Mouse (Mus musculus) left cerebral cortex, adult 9 months (tissue): ENCODE data around the gene Etl4.

ENCODE experiments used
- DNase-seq, 2 experiments: peaks; one replicate each; pipeline ENCODE4 v3.0.0; 2022; ENCODE audit warnings: low spot score in 2 of 2

Etl4 gene

DNA sequence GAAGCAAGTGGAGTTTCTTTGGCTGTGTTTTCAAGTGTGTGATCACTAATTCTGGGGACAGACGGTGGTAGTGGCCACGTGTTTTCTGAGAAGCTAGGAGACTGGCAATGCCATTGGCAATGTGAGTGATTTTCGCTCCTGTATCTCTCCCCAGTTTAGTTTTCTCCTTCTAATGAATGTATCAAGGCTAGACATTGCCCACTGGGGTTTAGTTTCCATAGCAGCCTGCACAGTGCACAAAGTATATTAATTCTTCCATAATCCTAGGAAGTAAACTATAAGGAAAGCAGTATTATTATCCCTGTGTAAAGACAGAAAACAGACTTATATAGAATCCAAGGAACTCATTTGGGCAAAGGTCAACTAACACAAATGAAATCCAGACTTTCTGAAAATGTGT lies 852.2 kb downstream of the Etl4 start:
- DNase-seq: no peak

DNA sequence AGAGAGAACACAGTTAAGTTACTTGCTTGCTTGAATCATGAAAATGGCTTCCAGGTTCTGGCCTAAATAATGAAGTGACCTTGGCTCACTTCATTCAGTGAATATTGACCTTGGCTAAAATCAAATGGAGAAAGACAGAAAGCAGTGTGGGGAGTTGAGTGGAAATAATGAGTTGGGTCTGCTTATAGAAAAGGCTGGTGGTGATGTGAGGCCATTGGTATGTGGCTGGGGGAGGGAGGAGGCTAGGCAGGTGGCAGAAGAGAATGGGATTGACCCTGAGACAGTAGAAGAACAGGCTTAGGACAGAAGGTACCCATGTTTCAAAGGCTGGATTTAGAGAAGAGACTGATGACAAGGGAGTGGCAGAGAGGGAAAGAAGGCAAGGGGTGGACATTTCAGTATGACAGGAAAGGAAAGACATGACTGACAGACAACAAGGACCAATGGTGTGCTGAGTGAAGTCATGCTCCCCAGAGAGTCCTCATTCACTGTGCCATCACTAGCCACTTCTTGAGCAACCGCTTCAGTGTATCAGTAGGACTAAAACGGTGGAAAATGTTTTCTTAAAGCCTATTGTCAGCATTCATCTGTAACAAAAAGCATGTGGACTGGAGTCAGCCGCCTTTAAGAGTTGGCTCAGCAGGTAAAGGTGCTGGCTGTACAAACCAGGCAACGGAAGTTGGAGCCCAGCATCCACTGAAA lies 854.1 kb downstream of the Etl4 start:
- no peak for DNase-seq

DNA sequence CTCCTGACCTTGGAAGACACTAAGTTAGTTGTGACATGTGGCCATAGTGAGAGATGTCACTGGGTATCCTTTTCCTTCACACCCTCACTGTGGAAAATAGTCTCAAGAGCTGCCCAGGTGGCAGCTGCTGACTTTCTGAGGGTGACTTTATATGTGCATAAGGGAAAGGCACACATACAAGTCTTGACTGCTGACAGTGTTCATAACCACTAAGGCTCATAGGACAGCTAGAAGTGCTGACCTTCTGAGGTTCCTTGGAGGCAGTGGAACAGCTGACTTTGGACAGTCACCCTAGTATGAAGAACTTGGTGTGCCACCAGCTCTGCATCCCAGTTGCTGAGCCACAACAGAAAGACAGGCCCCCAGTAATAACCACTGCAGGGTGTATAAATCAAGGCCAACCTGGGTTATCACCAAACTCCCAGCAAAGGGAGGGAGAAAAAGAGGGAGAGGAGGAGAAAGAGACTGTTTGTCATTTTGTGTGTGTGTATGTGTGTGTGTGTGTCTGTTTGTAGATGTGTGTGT lies 855.0 kb downstream of the Etl4 start:
- DNase-seq: no peak

DNA sequence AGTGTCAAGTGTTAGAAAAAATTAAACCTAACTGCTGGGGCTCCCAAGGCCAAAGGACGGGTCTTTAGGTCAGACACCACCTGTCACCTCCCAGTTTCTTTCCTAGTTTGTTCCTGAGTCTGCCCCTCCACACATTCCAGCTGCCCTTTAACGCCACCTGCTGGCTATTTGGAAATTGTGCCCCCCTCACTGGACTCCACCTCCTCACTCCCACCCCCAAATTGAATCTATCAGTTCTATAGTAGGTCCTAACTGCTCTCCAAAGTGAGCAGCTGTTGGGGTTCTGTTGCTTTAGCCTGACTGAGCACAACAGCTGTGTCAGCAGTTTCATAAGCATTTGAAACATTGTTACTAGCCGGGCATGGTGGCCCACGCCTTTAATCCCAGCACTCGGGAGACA lies 859.1 kb downstream of the Etl4 start:
- DNase-seq: no peak

DNA sequence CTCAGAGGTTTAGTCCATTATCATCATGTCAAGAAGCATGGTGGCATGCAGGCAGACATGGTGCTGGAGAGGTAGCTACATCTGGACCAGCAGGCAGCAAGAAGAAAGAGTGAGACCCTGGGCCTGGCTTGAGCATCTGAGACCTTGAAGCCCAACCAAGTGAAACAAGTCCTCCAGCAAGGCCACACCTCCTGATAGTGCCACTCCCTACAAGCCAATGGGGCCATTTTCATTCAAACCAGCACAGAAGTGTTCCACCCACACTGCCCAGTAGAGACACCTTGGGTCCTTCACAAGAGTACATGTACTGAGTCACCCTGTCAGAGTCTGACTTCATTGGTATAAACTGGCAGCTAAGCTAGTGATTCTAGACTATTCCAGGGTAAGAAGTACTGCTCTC lies 860.6 kb downstream of the Etl4 start:
- DNase-seq: no peak

DNA sequence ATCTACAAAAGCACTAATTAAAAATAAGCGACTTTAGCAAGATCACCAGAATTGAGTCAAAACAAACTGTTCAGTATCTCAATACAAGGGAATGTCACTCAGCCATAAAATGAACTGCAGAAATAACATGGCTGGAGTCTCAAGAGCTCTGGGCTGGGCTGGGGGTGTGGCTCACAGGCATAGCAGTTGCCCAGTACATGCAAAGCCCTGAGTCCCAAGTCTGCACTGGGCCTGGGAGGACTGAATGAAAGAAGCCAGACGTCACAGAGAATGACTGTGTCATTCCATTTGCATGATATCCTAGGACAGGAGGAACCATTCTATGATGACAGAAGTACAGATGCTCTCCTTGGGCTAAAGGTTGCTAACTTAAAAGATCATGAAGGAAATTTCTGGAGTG lies 864.9 kb downstream of the Etl4 start:
- DNase-seq: no peak

DNA sequence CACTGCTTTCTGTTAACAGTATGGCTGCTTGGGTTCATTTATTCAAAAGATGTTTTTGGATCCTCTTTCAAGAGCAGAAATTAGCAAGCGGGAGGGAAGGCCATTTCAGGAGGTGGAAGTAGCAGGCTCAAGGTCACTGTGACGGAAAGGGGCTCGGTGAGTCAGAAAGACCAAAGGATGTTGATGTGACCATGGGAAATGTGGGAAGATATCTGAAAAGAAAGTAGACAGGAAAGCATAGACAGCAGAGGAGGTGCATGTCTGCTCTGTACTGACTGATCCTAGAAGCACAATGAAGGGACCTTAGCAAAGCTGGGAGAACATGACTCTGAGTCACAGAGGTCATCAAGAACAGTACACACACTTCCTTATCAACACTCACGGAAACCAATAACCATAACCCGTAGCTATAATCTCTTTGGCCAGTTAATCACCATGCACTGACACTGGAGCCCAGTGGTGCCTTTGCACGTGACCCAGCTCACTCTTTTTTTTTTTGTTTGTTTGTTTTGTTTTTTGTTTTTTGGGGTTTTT lies 866.7 kb downstream of the Etl4 start:
- no peak for DNase-seq

DNA sequence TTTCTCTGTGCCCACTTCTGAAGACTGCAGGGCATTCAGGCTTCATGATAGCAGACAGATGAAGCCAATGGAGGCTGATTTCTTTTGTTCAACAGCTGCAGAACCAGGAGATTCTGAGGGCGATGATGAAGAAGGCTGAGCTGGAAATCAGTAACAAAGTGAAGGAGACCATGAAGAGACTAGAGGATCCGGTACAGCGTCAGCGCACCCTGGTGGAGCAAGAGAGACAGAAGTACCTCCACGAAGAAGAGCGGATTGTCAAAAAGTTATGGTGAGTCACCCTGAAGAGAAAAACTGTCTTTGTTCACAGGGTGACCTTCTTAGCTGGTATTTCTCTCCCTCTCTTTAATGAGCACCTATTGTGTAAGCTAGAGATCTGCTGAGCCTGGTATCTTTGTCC lies 868.4 kb downstream of the Etl4 start:
- DNase-seq: peak; percentile 10 to 31

DNA sequence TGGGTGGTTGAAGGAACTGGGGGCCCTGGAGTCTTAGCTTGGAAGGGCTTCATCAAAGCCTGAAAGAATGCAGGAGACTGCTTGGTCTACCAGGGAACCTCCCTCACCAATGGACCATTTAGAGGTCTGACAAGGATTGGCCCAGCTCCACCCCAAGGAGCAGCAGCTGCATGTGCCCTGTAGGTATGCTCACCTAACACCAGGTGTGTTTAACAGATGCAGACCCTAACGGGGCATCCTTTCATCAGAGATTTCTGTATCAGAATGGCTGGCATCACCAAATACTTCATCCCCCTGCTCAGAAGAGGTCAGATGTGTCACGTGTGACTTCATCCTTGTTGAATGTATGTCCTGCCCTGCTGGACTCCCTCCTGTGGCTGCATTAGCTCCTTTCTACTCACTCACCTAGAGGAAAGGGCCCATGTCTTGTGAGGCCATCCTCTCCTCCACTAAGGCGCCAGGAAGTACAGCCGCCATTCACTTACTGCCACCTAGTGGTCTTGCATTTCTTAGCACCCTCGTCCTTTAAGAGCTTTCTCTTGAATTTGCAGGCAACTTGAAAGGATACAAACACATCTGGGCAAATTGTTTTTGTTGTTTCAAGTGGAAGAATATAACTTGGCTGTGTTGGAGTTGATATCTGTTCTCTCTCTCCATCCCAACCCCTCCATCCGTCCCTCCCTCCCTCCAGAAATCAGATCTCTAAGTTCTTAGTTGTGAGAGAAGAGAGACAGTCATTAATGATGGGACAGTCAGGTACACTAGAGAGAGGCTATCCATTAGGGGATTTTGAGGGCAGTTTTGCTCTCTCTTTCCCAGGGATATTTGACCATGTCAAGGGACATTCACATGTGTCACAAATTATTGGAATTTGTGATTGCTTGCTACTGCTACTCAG lies 870.2 kb downstream of the Etl4 start:
- peak in 1 of 2 experiments; percentile 73 for DNase-seq

DNA sequence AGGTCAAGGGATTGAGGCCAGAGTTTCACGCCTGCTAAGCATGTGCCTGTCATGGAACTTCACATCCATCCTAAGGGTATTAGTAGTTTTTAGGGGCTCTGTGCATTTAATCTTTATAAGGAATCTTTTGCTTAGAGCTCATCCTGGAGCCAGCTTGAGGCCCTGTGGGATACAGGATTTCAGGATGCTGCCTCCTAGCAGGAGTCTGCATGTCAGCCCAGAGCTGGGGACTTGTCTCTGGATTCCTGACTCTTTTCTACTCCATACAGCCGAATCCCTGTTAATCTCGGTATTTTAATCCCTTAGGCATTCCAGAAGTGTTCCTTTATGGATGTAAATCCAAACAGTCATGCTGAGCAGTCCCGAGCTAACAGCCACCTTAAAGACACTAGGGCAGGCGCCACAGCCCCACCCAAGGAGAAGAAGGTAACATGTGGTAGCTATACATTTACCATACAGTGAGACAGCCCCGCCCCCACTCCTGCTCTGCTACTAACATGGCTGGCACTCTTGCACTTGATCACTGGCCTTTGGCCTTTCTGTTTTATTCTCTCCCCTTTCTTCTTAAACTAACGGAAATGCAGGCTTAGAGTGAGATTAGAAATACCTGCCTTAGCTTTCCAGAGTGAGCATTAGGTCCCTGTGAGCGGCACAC lies 891.8 kb downstream of the Etl4 start:
- no peak for DNase-seq

DNA sequence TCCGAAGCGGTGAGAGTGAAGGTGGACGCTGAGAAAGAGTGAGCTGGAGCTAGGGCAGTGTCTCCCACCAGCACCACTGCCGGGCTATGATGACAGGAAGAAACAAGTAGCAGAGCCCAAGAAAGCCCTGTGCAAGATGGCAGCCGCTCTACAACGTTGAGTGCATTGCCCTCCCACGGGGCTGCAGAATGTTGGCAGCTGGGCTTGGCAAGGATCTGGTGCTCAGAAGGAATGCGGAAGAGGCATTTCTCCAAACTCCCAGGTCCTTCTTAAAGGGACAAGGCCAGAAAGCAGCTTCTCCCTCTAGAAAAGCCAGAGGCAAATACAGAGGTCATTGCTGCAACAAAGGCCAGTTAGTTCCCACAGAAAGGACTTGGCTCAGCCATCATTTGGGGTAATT lies 901.9 kb downstream of the Etl4 start:
- peak in 1 of 2 experiments; percentile 25 for DNase-seq

DNA sequence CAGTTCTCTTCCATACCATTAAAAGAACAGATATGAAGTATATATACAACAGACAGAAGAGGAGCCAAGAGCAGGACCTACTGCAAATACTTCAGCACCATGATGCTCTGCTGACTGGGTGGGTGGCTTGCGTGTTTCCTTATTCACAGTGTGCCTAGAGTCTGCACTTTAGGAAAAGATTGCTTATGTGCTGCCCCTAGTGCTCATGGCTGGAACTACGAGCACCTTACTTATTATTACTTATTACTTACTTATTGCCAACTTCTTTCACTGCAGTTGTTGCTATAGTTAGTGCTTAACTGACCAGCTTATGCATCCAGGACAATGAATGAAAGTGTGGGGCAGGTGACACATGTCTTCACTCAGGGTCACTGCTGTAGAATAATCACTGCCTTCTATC lies 904.4 kb downstream of the Etl4 start:
- no peak for DNase-seq

DNA sequence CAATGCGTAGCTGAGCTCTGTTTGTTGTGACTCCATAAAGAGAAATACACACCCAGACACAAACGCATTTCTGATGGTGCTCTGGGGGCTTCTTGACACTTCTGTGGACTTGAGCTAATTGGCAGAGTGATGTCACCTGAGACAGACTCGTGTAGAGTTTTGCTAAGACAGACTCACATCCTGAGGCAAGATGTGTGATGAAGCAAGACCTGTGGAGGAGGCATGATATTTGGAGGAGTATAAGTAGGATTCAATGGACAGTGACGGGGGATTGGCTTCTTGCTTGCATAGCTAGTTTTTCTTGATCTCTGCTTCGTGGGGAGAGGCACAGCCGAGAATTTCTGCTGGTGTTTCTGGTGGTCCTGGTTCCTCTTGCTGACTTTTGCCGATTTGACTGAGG lies 908.6 kb downstream of the Etl4 start:
- no peak for DNase-seq

DNA sequence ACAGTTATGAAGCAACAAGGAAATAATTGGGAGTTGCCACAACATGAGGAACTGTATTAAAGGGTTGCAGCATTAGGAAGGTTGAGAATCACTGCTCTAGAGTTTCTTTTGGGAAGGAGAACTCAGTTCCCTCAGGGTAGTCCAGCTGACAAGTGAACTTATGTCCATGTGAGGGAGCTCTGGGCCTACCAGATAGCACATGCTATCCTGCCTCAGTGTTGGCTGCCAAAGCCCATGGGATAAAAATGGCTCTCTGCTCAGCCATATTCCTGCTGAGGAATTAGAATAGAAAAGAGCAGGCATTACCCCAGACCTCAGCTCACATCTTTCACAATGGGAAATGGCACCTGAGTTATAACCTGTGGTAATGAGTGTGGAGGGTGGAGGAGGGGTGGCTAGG lies 916.7 kb downstream of the Etl4 start:
- no peak for DNase-seq

DNA sequence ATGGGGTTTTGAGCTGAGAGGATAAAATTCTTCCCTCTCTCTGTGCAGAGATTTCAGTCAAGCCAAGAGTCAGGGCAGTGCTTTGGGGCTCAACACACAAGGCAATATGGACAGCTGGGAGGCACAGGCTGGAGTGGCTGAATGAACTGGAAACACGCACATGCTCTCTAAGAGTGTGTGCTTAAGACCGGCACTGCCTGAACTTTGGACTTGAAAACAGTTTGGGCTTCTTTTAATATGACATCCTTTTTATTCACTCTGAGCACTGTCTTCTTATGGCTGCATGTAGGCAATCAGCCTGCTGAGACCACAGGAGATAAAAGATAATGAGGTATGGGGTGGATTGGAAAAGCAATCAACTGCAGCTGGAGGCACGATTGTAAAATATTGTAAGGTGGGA lies 921.3 kb downstream of the Etl4 start:
- no peak for DNase-seq

DNA sequence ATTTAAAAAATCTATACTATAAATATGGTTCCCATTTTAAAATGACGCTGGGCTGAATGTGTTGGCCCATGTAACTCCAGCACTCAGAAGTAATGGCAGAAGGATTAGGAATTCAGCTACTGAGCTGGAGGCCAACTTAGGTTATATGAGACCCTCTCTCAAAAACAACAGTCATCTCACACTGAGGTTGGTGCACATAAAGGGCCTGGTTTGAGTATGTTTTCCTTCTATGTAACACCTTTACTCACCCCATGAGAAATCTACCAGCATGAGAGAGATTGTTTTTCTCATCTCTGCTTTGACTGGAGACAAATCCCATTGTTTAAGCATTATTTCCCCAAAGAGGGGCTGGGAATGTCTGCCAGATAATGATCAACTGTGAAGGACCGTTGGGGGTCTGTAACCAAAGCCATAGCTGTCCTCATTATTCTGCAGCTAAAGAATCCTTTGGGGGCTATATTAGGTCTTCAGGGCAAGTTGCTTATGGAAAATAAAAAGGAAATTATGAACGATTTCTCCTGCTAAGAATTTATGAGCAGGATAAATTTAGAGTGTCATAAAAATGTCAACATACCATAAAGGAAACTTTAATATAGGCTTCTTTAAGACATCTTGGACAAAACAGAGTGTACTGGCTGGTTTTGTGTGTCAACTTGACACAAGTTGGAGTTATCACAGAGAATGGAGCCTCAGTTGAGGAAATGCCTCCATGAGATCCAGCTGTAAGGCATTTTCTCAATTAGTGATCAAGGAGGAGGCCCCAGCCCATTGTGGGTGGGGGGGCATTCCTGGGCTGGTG lies 922.2 kb downstream of the Etl4 start:
- DNase-seq: no peak

DNA sequence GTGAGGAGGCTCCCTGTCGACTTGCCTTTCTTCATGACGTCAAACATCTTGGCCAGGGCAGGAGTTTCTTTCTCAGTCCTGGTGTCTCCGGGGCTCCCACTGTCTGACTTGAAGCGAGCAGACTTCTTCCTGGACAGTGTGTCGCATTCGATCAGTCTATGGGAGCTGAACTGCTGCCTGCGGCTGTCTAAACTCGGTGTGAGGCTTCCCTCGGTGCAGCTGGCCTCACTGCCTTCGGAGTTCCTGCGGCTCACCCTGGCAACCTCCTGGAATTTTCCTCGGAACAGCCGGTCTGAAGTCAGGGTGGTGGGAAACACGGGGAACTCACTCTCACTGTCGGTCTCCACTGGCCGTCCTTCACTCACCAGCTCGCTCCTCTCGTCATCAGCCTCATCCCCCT lies 939.8 kb downstream of the Etl4 start:
- no peak for DNase-seq
